Mouse (Mus musculus): Measurements from ENCODE around the gene Fntb. TPM values are rescaled to one million over a fixed set of nuclear protein-coding genes. Genes with fewer than 3 reads are reported as not detected.

The Fntb gene
- polyA plus RNA-seq, 1 experiment from 2014 or later = 24.4 TPM

DNA sequence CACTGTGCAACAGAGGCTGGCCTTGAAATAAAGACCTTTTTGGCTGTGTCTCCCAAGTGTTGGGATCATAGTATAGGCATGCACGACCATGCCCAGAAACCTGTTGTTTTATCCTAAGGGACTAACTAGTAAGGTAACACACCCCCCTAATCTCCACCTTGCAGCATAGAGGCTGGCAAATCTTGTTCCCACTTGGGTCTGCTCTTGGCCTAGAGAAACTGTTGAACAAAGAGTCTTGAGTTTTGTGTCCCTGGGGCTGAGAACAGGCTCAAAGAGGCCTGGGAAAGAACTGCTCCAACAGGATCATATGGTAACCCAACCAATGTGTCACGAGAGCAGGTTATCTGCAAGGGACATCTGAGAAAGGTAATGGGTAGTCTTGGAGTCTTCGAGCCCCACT, 169.0 kb downstream of the Fntb start:
- H3K4me1 ChIP-seq (replicated peaks; ENCODE audit: insufficient read depth, low read length) = no peaks in the 10 kb centered on the region
- no peak for TF ChIP-seq CTCF (IDR thresholded peaks at IDR 0.05; ENCODE audit: low read depth)
- H3K4me3 ChIP-seq (replicated peaks; ENCODE audit: low read depth, low read length) = no peak overlapping the region
- ATAC-seq (replicated peaks; ENCODE audit: low FRiP score, low read depth) = no peak
- peaks cover 30% of the 10 kb centered on the region; the same call in 1 of the 2 replicates for H3K36me3 ChIP-seq (ENCODE audit: insufficient read depth, low read length)
- H3K9me3 ChIP-seq (replicated peaks; ENCODE audit: low read length) = no peaks in the 10 kb centered on the region
- H3K4me2 ChIP-seq (ENCODE audit: low read length) = no peak overlapping the region
- no peak for DNase-seq (ENCODE audit: low spot score)
- no peak overlapping the region for H3K9ac ChIP-seq (ENCODE audit: low read depth, low read length)
- 87% methylated on average over 3 of the region's 3 CpGs for WGBS
- no peaks in the 10 kb centered on the region for H3K27me3 ChIP-seq (ENCODE audit: insufficient read depth, low read length)
- no peak overlapping the region for H3K27ac ChIP-seq

GRCm38 (mm10) chr12:76936211-76936610, 170.8 kb downstream of the Fntb start:
- DNase-seq (ENCODE audit: low spot score) (no peak), ATAC-seq (replicated peaks; ENCODE audit: low FRiP score, low read depth) (no peak)
- H3K27me3 ChIP-seq (ENCODE audit: insufficient read depth, low read length) = no peaks in the 10 kb centered on the region
- H3K36me3 ChIP-seq (ENCODE audit: insufficient read depth, low read length) = peaks cover 48% of the 10 kb centered on the region; the same call in 1 of the 2 replicates
- no peak overlapping the region for H3K4me3 ChIP-seq (replicated peaks; ENCODE audit: low read depth, low read length)
- H3K9ac ChIP-seq (ENCODE audit: low read depth, low read length) = no peak overlapping the region
- 90% methylated on average over 10 of the region's 10 CpGs for WGBS
- no peaks in the 10 kb centered on the region for H3K4me1 ChIP-seq (replicated peaks; ENCODE audit: insufficient read depth, low read length)
- H3K9me3 ChIP-seq (replicated peaks; ENCODE audit: low read length) = no peaks in the 10 kb centered on the region
- H3K4me2 ChIP-seq (ENCODE audit: low read length) = no peak overlapping the region
- no peak overlapping the region for H3K27ac ChIP-seq
- no peak for TF ChIP-seq CTCF (IDR thresholded peaks at IDR 0.05; ENCODE audit: low read depth)

GRCm38 (mm10) chr12:76938013-76938412, 172.6 kb downstream of the Fntb start:
- TF ChIP-seq CTCF (IDR thresholded peaks at IDR 0.05; ENCODE audit: low read depth) = no peak
- Histone ChIP-seq H3K27me3 (ENCODE audit: insufficient read depth, low read length) (no peaks in the 10 kb centered on the region), H3K27ac (no peak overlapping the region), H3K9me3 (replicated peaks; ENCODE audit: low read length) (no peaks in the 10 kb centered on the region), H3K4me1 (replicated peaks; ENCODE audit: insufficient read depth, low read length) (no peaks in the 10 kb centered on the region), H3K9ac (ENCODE audit: low read depth, low read length) (no peak overlapping the region), H3K4me2 (ENCODE audit: low read length) (no peak overlapping the region), H3K36me3 (ENCODE audit: insufficient read depth, low read length) (peaks cover 66% of the 10 kb centered on the region; the same call in 1 of the 2 replicates), H3K4me3 (replicated peaks; ENCODE audit: low read depth, low read length) (no peak overlapping the region)
- no peak for DNase-seq (ENCODE audit: low spot score)
- 84% methylated on average over 6 of the region's 6 CpGs for WGBS
- no peak for ATAC-seq (replicated peaks; ENCODE audit: low FRiP score, low read depth)

DNA sequence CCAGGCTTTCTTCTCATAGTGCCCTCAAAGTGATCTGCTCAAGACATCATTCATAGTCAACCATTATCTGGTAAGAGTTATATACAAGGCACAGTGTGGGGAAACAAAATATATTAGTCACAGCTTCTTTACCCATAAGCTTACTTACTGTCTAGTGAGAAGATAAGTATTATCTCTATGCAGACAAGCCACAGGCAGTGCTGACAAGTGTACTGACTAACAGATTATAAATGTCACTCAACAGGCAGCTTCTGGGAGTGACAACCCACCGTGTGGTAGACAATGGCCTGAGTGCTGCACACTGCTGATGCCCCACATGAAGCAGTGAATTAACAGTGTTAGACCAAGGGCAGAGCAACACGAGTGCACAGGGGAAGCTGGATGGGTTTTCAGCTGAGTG, 176.1 kb downstream of the Fntb start:
- H3K27me3 ChIP-seq (ENCODE audit: insufficient read depth, low read length) = no peaks in the 10 kb centered on the region
- H3K27ac ChIP-seq = no peak overlapping the region
- ATAC-seq (replicated peaks; ENCODE audit: low FRiP score, low read depth) (no peak), DNase-seq (ENCODE audit: low spot score) (no peak)
- 73% methylated on average over 2 of the region's 2 CpGs for WGBS
- H3K9ac ChIP-seq (ENCODE audit: low read depth, low read length) = no peak overlapping the region
- H3K36me3 ChIP-seq (ENCODE audit: insufficient read depth, low read length) = peaks cover 83% of the 10 kb centered on the region
- TF ChIP-seq CTCF (IDR thresholded peaks at IDR 0.05; ENCODE audit: low read depth) = no peak
- H3K4me1 ChIP-seq (replicated peaks; ENCODE audit: insufficient read depth, low read length) = no peaks in the 10 kb centered on the region
- no peak overlapping the region for H3K4me2 ChIP-seq (ENCODE audit: low read length)
- H3K4me3 ChIP-seq (replicated peaks; ENCODE audit: low read depth, low read length) = no peak overlapping the region
- no peaks in the 10 kb centered on the region for H3K9me3 ChIP-seq (replicated peaks; ENCODE audit: low read length)

GRCm38 (mm10) chr12:76942476-76942875, 177.1 kb downstream of the Fntb start:
- H3K4me1 ChIP-seq (replicated peaks; ENCODE audit: insufficient read depth, low read length) = no peaks in the 10 kb centered on the region
- peaks cover 79% of the 10 kb centered on the region for H3K36me3 ChIP-seq (ENCODE audit: insufficient read depth, low read length)
- H3K27ac ChIP-seq = no peak overlapping the region
- 83% methylated on average over 2 of the region's 2 CpGs for WGBS
- no peaks in the 10 kb centered on the region for H3K27me3 ChIP-seq (ENCODE audit: insufficient read depth, low read length)
- H3K4me3 ChIP-seq (replicated peaks; ENCODE audit: low read depth, low read length) = no peak overlapping the region
- no peak overlapping the region for H3K9ac ChIP-seq (ENCODE audit: low read depth, low read length)
- no peak for DNase-seq (ENCODE audit: low spot score)
- no peak for ATAC-seq (replicated peaks; ENCODE audit: low FRiP score, low read depth)
- TF ChIP-seq CTCF (IDR thresholded peaks at IDR 0.05; ENCODE audit: low read depth) = no peak
- no peak overlapping the region for H3K4me2 ChIP-seq (ENCODE audit: low read length)
- no peaks in the 10 kb centered on the region for H3K9me3 ChIP-seq (replicated peaks; ENCODE audit: low read length)

DNA sequence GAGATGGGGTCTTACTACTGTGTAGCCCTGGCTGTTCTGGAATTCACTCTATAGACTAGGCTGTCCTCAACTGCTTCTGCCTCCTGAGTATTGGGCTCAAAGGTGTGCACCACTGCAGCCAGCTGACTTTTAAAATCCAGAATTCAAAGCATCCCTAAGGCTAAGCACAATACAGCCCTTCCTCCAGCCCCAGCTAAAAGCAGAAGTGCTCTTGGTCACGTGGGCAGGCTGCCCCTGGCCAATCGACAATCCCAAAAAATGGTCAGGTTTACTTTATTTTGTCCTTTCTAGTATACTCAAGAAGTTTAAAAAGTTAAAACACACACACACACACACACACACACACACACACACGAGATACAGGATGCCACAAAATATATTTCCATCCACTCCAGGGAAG, 177.7 kb downstream of the Fntb start:
- ATAC-seq (replicated peaks; ENCODE audit: low FRiP score, low read depth) (no peak), DNase-seq (ENCODE audit: low spot score) (no peak)
- Histone ChIP-seq H3K4me2 (ENCODE audit: low read length) (no peak overlapping the region), H3K27ac (no peak overlapping the region), H3K9me3 (replicated peaks; ENCODE audit: low read length) (no peaks in the 10 kb centered on the region), H3K36me3 (ENCODE audit: insufficient read depth, low read length) (peaks cover 82% of the 10 kb centered on the region), H3K27me3 (ENCODE audit: insufficient read depth, low read length) (no peaks in the 10 kb centered on the region), H3K4me1 (replicated peaks; ENCODE audit: insufficient read depth, low read length) (no peaks in the 10 kb centered on the region), H3K9ac (ENCODE audit: low read depth, low read length) (no peak overlapping the region), H3K4me3 (replicated peaks; ENCODE audit: low read depth, low read length) (no peak overlapping the region)
- WGBS = 87% methylated on average over 3 of the region's 3 CpGs
- no peak for TF ChIP-seq CTCF (IDR thresholded peaks at IDR 0.05; ENCODE audit: low read depth)

GRCm38 (mm10) chr12:76943466-76943865, 178.1 kb downstream of the Fntb start:
- ATAC-seq (replicated peaks; ENCODE audit: low FRiP score, low read depth) = no peak
- H3K4me3 ChIP-seq (replicated peaks; ENCODE audit: low read depth, low read length) = no peak overlapping the region
- H3K9me3 ChIP-seq (replicated peaks; ENCODE audit: low read length) = no peaks in the 10 kb centered on the region
- H3K36me3 ChIP-seq (ENCODE audit: insufficient read depth, low read length) = peaks cover 78% of the 10 kb centered on the region
- TF ChIP-seq CTCF (IDR thresholded peaks at IDR 0.05; ENCODE audit: low read depth) = no peak
- H3K4me1 ChIP-seq (replicated peaks; ENCODE audit: insufficient read depth, low read length) = no peaks in the 10 kb centered on the region
- no peaks in the 10 kb centered on the region for H3K27me3 ChIP-seq (ENCODE audit: insufficient read depth, low read length)
- no peak overlapping the region for H3K27ac ChIP-seq
- no peak overlapping the region for H3K9ac ChIP-seq (ENCODE audit: low read depth, low read length)
- no peak for DNase-seq (ENCODE audit: low spot score)
- H3K4me2 ChIP-seq (ENCODE audit: low read length) = no peak overlapping the region
- WGBS = 80% methylated on average over 6 of the region's 6 CpGs

Data from kidney, postnatal 0 days (tissue).